14 mouse cellular contexts compared by ENCODE assay signal in genomic region chr7:110698211-110699153, GRCm38 (mm10).
DNase-seq lines count a peak whose midpoint lies in the region; ATAC-seq and TF ChIP-seq lines count a peak whose summit lies in the region.
"Had no signal": no experiment of that assay in that cellular context is flagged by ENCODE, and none has a peak within 500 bp of the region (broad histone marks: within the 10 kb centered on the region; RNA-seq: fewer than 3 reads in every experiment).

No protein-coding gene starts in this region.

- 73% methylated on average over 17 of the region's 17 CpGs for WGBS in kidney, adult 2 months
- WGBS in liver, postnatal 0 days (ENCODE audit: insufficient replicate concordance): 70% methylated on average over 17 of the region's 17 CpGs

- H3K4me1 ChIP-seq in kidney, adult 2 months (ENCODE audit: control insufficient read depth, insufficient read depth, low read length): no peaks in the 10 kb centered on the region
- no peaks in the 10 kb centered on the region for H3K4me1 ChIP-seq in liver, postnatal 0 days (ENCODE audit: insufficient read depth)
- H3K4me1 ChIP-seq: forebrain, embryonic 13.5 days had no signal

- H3K4me3 ChIP-seq in kidney, adult 2 months (ENCODE audit: insufficient read depth, low read depth, low read length): no peak overlapping the region
- no peak overlapping the region for H3K4me3 ChIP-seq in liver, postnatal 0 days (ENCODE audit: low read depth, low read length)
- H3K4me3 ChIP-seq: forebrain, embryonic 13.5 days had no signal

- DNase-seq in adrenal gland, adult (ENCODE audit: inconsistent age in 2 of 2, low spot score in 1 of 2): peak; percentile 83 to 92
- DNase-seq in adrenal gland, postnatal 4 days (ENCODE audit: low spot score in 2 of 2): no peak
- DNase-seq in kidney, adult 2 months: peak; percentile 16
- DNase-seq in kidney, adult 9 months: no peak
- DNase-seq in adrenal gland, adult 8-10 months: peak; percentile 86
- DNase-seq in skeletal muscle tissue, adult 2 months (ENCODE audit: low read depth, low spot score): peak; percentile 51
- no peak for DNase-seq in liver, postnatal 0 days
- no peak for DNase-seq in right cerebral cortex, postnatal 10 days (ENCODE audit: low spot score in 2 of 2)
- DNase-seq: cerebellum, adult 9-11 months; kidney, adult 11 months; layer of hippocampus, adult 9-11 months had no signal

- H3K9ac ChIP-seq in liver, postnatal 0 days (replicated peaks): no peak overlapping the region
- H3K9ac ChIP-seq: forebrain, embryonic 13.5 days; hindbrain, embryonic 14.5 days had no signal

- TF ChIP-seq POLR2A in kidney, adult 2 months (IDR thresholded peaks at IDR 0.05; ENCODE audit: low read depth, low read length): no peak

- H3K27ac ChIP-seq in kidney, adult 2 months (ENCODE audit: insufficient read depth, low read depth, low read length): no peak overlapping the region
- no peak overlapping the region for H3K27ac ChIP-seq in liver, postnatal 0 days (ENCODE audit: low read depth)
- H3K27ac ChIP-seq: forebrain, embryonic 13.5 days; hindbrain, embryonic 14.5 days had no signal

- no peaks in the 10 kb centered on the region for H3K27me3 ChIP-seq in kidney, adult 2 months (replicated peaks; ENCODE audit: control insufficient read depth, insufficient read depth, low read length)
- H3K27me3 ChIP-seq in liver, postnatal 0 days (ENCODE audit: insufficient read depth, low read length): no peaks in the 10 kb centered on the region
- H3K27me3 ChIP-seq: forebrain, embryonic 13.5 days had no signal

- ATAC-seq in liver, postnatal 0 days: no peak
- ATAC-seq: forebrain, embryonic 13.5 days had no signal

- H3K4me2 ChIP-seq in liver, postnatal 0 days (ENCODE audit: low read depth, low read length): no peak overlapping the region
- H3K4me2 ChIP-seq: forebrain, embryonic 13.5 days; hindbrain, embryonic 14.5 days; liver, embryonic 11.5 days had no signal

- TF ChIP-seq CTCF in kidney, adult 2 months (conservative IDR thresholded peaks at IDR 0.05; ENCODE audit: insufficient read depth, insufficient read length, low read depth, low read length): no peak
- no peak for TF ChIP-seq CTCF in liver, postnatal 0 days (IDR thresholded peaks at IDR 0.05; ENCODE audit: low read depth)

- no peak for TF ChIP-seq EP300 in liver, postnatal 0 days (IDR thresholded peaks at IDR 0.05; ENCODE audit: low read depth)

- H3K9me3 ChIP-seq in liver, postnatal 0 days (ENCODE audit: low read length): no peaks in the 10 kb centered on the region
- H3K9me3 ChIP-seq: forebrain, embryonic 13.5 days had no signal

- H3K36me3 ChIP-seq in kidney, adult 2 months (ENCODE audit: control insufficient read depth, insufficient read depth, low read length): no peaks in the 10 kb centered on the region
- H3K36me3 ChIP-seq in liver, postnatal 0 days (replicated peaks; ENCODE audit: insufficient read depth, low read length): no peaks in the 10 kb centered on the region

Comparison
In these comparisons a context has a peak if more than half of its experiments do, and no peak if none do; other contexts are left out.
1. DNase-seq: peak in adrenal gland, adult (2 of 2), kidney, adult 2 months (single experiment), adrenal gland, adult 8-10 months (single experiment) and skeletal muscle tissue, adult 2 months (single experiment); none in adrenal gland, postnatal 4 days (0 of 2), kidney, adult 9 months (single experiment), liver, postnatal 0 days (single experiment) and right cerebral cortex, postnatal 10 days (0 of 2).